Mouse (Mus musculus) neural tube, embryonic 14.5 days (tissue): Measurements from ENCODE around the gene Adcy2. TPM values are rescaled to one million over a fixed set of nuclear protein-coding genes. Genes with fewer than 3 reads are reported as not detected.

Experiments used
- ATAC-seq: fragments of 200-750 bp; cut with Nextera tagmentation; 2 replicates; pipeline ENCODE4 v1.8.0; 2017; ENCODE audit warnings: low read depth, mild to moderate bottlenecking, moderate TSS enrichment, moderate library complexity
- H3K27ac ChIP-seq: fragments of 300-500 bp; sonication (generic); 2 replicates; pipeline ENCODE4 v1.5.1; 2014; ENCODE audit warnings: low read depth, mild to moderate bottlenecking, control low read depth, low read length, moderate library complexity, mixed read lengths
- H3K27me3 ChIP-seq: fragments of 300-500 bp; sonication (generic); 2 replicates; pipeline ENCODE4 v1.6.1; 2014; ENCODE audit warnings: low read length; ENCODE audit not compliant: control insufficient read depth, insufficient read depth
- H3K36me3 ChIP-seq: fragments of 300-500 bp; sonication (generic); 2 replicates; pipeline ENCODE4 v1.6.1; 2014; ENCODE audit warnings: low read length, mixed read lengths; ENCODE audit not compliant: control insufficient read depth, insufficient read depth
- H3K4me1 ChIP-seq: fragments of 300-500 bp; sonication (generic); 2 replicates; pipeline ENCODE4 v1.6.1; 2014; ENCODE audit warnings: low read length; ENCODE audit not compliant: control insufficient read depth, insufficient read depth
- H3K4me2 ChIP-seq: fragments of 300-500 bp; sonication (generic); 2 replicates; pipeline ENCODE4 v1.6.1; 2014; ENCODE audit warnings: mild to moderate bottlenecking, low read depth, low read length, control low read depth
- H3K4me3 ChIP-seq: fragments of 300-500 bp; sonication (generic); 2 replicates; pipeline ENCODE4 v1.5.1; 2014; ENCODE audit warnings: low read depth, low read length, control low read depth, mixed read lengths
- H3K9ac ChIP-seq: fragments of 300-500 bp; sonication (generic); replicated peaks from 2 replicates; pipeline ENCODE4 v1.6.1; 2014; ENCODE audit warnings: low read depth, mild to moderate bottlenecking, control low read depth, low read length, mixed read lengths
- H3K9me3 ChIP-seq: fragments of 300-500 bp; sonication (generic); 2 replicates; pipeline ENCODE4 v1.6.1; 2016; ENCODE audit warnings: low read length; ENCODE audit not compliant: control insufficient read depth
- WGBS: fragments of 180-500 bp; shearing (Covaris S2); extraction: QIAGEN DNeasy Blood & Tissue Kit; methylation state at CpG from one replicate; pipeline ENCODE4 v1.1.7; 2014; 5-methylcytosine and 5-hydroxymethylcytosine counted together
- polyA plus RNA-seq: library from polyadenylated mRNA; unstranded; fragments of >200 nt; fragmentation: Nextera tagmentation; extraction: Ambion mirVana; gene quantifications from 2 replicates; pipeline ENCODE4 v1.2.1, GENCODE M21; 2014

Gene Adcy2
- polyA plus RNA-seq, 1 experiment from 2014 or later = 21.1 TPM

GRCm38 (mm10) chr13:69006091-69006490 is 6.8 kb upstream of the Adcy2 start:
- no peak overlapping the region for H3K4me2 ChIP-seq
- no peaks in the 10 kb centered on the region for H3K9me3 ChIP-seq
- H3K27me3 ChIP-seq = no peaks in the 10 kb centered on the region
- H3K36me3 ChIP-seq = no peaks in the 10 kb centered on the region
- H3K4me3 ChIP-seq = no peak overlapping the region
- WGBS = 85% methylated on average over 4 of the region's 4 CpGs
- no peak overlapping the region for H3K9ac ChIP-seq
- H3K4me1 ChIP-seq = no peaks in the 10 kb centered on the region
- no peak for ATAC-seq
- H3K27ac ChIP-seq = no peak overlapping the region

DNA sequence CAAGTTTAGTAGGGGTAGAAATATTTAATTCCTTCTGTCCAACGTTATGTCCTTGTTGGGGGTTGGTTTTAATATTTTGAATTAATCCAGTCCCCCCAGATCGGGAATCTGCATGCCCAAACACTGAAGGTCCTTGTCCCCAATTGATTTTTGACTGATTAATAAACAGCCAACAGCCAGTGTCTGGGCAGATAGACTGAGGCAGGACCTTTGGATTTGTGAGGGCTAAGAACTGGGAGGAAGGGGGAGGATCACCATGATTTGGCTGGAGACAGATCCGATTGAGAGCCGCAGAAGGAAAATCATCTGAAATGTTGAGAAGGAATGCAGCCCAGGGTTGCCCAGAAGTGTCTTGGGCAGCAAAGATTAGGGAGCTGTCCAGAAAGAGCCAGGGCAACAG is 5.1 kb upstream of the Adcy2 start:
- Histone ChIP-seq H3K36me3 (no peaks in the 10 kb centered on the region), H3K27me3 (no peaks in the 10 kb centered on the region), H3K9me3 (no peaks in the 10 kb centered on the region), H3K4me2 (no peak overlapping the region), H3K4me1 (no peaks in the 10 kb centered on the region), H3K27ac (no peak overlapping the region), H3K9ac (no peak overlapping the region), H3K4me3 (no peak overlapping the region)
- 89% methylated on average over 4 of the region's 4 CpGs for WGBS
- ATAC-seq = no peak

- peaks cover 3% of the 10 kb centered on the region; the same call in 1 of the 2 replicates for H3K4me1 ChIP-seq
- H3K27me3 ChIP-seq = no peaks in the 10 kb centered on the region
- ATAC-seq = no peak
- H3K27ac ChIP-seq = no peak overlapping the region
- no peaks in the 10 kb centered on the region for H3K36me3 ChIP-seq
- no peaks in the 10 kb centered on the region for H3K9me3 ChIP-seq
- 70% methylated on average over 5 of the region's 5 CpGs for WGBS
- no peak overlapping the region for H3K4me3 ChIP-seq
- no peak overlapping the region for H3K4me2 ChIP-seq
- no peak overlapping the region for H3K9ac ChIP-seq
Measured at GRCm38 (mm10) chr13:69002631-69003030, 3.3 kb upstream of the Adcy2 start.

DNA sequence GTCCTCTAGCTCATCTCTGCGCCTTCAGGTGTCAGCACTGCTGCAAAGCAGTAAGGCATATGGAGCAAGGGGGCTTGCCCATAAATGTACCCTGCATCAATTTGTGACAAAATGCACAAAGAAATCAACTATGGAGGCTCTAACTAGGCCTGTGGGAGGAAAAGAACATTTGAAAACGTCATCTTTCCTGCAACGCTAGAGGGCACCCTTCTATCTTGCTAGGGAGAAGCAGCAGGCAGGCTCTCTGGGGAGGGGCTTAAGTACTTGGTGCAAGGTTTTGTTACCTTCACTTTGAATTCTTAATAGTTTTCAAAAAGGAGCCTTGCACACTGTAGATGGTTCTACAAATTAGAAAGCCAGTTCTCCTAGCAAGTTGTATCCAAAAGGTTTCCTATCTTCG is 2.8 kb upstream of the Adcy2 start:
- H3K27me3 ChIP-seq = no peaks in the 10 kb centered on the region
- 23% methylated on average over 4 of the region's 4 CpGs for WGBS
- H3K27ac ChIP-seq = no peak overlapping the region
- no peak overlapping the region for H3K4me3 ChIP-seq
- no peak overlapping the region for H3K9ac ChIP-seq
- H3K36me3 ChIP-seq = no peaks in the 10 kb centered on the region
- ATAC-seq = no peak
- H3K4me2 ChIP-seq = no peak overlapping the region
- H3K4me1 ChIP-seq = peaks cover 7% of the 10 kb centered on the region; the same call in 1 of the 2 replicates
- no peaks in the 10 kb centered on the region for H3K9me3 ChIP-seq

GRCm38 (mm10) chr13:68999826-69000225 is 485 bp upstream of the Adcy2 start:
- 42% methylated on average over 5 of the region's 5 CpGs for WGBS
- peak overlapping the region; percentile 66 for H3K4me3 ChIP-seq
- H3K27ac ChIP-seq = no peak overlapping the region; the same call in 1 of the 2 replicates
- H3K9ac ChIP-seq = peak overlapping the region; percentile 74
- H3K9me3 ChIP-seq = no peaks in the 10 kb centered on the region
- H3K27me3 ChIP-seq = no peaks in the 10 kb centered on the region
- no peak for ATAC-seq
- H3K36me3 ChIP-seq = no peaks in the 10 kb centered on the region
- H3K4me2 ChIP-seq = peak overlapping the region; percentile 95
- peaks cover 7% of the 10 kb centered on the region; the same call in 1 of the 2 replicates for H3K4me1 ChIP-seq

DNA sequence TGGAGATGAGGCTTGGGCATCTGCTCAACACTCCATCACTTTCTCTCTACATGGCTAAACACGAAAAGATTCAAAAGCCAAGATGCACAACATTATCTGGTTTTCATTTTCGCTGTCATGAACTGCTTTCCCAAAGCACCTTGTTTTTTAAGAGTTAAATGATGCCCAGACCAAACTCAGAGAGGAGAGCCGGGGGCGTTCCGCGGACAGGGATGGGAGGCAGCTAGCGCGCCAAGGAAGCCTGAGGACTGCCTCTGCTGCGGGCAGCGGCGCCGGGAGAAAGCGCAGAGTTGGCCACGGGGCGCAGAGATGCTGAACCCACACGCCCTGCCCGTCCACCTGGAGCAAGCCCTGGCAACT is 803 bp downstream of the Adcy2 start:
- H3K4me3 ChIP-seq = peak overlapping the region; percentile 66
- no peaks in the 10 kb centered on the region for H3K9me3 ChIP-seq
- H3K4me1 ChIP-seq = peaks cover 7% of the 10 kb centered on the region; the same call in 1 of the 2 replicates
- no peaks in the 10 kb centered on the region for H3K36me3 ChIP-seq
- whole genome bisulfite sequencing = 3% methylated on average over 17 of the region's 17 CpGs
- H3K27me3 ChIP-seq = no peaks in the 10 kb centered on the region
- peak overlapping the region; percentile 74 for H3K9ac ChIP-seq
- peak; percentile 20 for ATAC-seq
- H3K27ac ChIP-seq = peak overlapping the region; percentile 58
- H3K4me2 ChIP-seq = peak overlapping the region; percentile 95

DNA sequence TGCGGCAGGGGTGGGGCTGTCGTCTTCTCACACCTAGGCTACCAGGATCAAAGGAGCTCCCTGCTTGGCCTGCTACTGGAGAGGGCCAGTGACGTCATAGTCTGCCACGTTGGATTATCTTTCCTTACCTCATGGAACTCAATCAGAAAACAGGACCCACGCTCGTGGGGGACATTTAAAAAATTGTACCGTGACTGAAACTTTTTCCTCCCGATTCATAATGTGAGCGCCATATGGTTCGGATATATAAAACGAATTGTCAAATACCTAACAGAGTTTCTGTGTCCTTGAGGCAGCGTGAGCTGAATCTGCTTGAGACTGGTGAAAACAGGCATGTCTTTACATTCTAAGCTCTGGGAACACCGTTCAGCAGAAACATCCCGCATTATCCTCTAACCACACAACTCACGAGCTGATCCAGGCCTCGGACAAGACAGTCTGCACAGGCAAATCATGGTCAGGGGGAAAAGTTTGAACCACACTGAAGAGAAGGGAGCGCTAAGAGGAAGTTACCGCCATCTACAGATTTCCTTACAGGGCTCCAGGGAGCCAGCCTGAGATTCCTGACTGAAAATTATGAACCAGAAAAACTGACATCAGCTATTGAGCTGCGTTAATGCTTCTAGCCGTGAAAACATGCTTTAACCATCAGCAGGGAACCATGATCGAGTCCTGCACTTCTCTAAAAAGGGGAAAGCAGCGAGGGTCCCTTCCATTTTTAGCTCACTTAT is 1.4 kb downstream of the Adcy2 start:
- 6% methylated on average over 22 of the region's 22 CpGs for WGBS
- Histone ChIP-seq H3K4me3 (peak overlapping the region; percentile 66), H3K4me2 (peak overlapping the region; percentile 95), H3K27ac (peak overlapping the region; percentile 12; the same call in 1 of the 2 replicates), H3K9ac (peak overlapping the region; percentile 74; the same call in 1 of the 2 replicates), H3K9me3 (no peaks in the 10 kb centered on the region), H3K36me3 (no peaks in the 10 kb centered on the region), H3K27me3 (no peaks in the 10 kb centered on the region), H3K4me1 (peaks cover 7% of the 10 kb centered on the region; the same call in 1 of the 2 replicates)
- no peak for ATAC-seq

DNA sequence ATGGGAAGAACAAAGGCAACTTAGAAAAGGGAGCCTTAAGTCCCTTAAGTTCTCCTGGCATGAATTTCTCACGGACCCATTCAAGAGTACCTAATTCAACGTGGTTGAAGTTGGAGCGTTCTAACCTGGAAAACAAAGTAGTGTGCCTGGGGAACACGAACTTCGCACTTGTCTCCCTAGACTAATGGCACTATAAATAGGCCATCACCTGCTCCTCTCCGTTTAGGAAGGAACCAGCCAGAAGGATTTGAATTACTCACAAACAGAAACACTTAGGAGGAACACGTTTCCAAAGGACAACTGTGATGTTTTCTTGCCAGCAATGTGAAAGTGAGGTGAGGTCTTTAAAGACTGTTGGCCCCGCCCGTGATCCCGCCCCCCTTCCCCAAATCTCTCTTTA is 2.0 kb downstream of the Adcy2 start:
- 23% methylated on average over 10 of the region's 10 CpGs for WGBS
- peaks cover 7% of the 10 kb centered on the region; the same call in 1 of the 2 replicates for H3K4me1 ChIP-seq

GRCm38 (mm10) chr13:68996661-68997060 is 2.7 kb downstream of the Adcy2 start:
- H3K9ac ChIP-seq = no peak overlapping the region
- H3K27me3 ChIP-seq = no peaks in the 10 kb centered on the region
- H3K27ac ChIP-seq = no peak overlapping the region
- ATAC-seq = no peak
- H3K4me2 ChIP-seq = no peak overlapping the region
- H3K4me3 ChIP-seq = no peak overlapping the region
- no peaks in the 10 kb centered on the region for H3K9me3 ChIP-seq
- H3K36me3 ChIP-seq = no peaks in the 10 kb centered on the region
- 47% methylated on average over 3 of the region's 3 CpGs for WGBS
- H3K4me1 ChIP-seq = peaks cover 7% of the 10 kb centered on the region; the same call in 1 of the 2 replicates

More for the DNA sequence above, 2.0 kb downstream of the Adcy2 start:
- ATAC-seq = no peak
- H3K27me3 ChIP-seq = no peaks in the 10 kb centered on the region
- no peak overlapping the region for H3K27ac ChIP-seq
- H3K36me3 ChIP-seq = no peaks in the 10 kb centered on the region
- H3K4me3 ChIP-seq = peak overlapping the region; percentile 66; the same call in 1 of the 2 replicates
- no peaks in the 10 kb centered on the region for H3K9me3 ChIP-seq
- peak overlapping the region; percentile 95; the same call in 1 of the 2 replicates for H3K4me2 ChIP-seq
- H3K9ac ChIP-seq = no peak overlapping the region
